Mouse (Mus musculus) liver, embryonic 14.5 days (tissue): ENCODE measurements around the gene Atg7. TPM values are rescaled to one million over a fixed set of nuclear protein-coding genes. Genes with fewer than 3 reads are reported as not detected.

Experiments
- ATAC-seq: fragments of 200-750 bp; cut with Nextera tagmentation; 2 replicates; pipeline ENCODE4 v1.8.0; 2017; ENCODE audit warnings: moderate number of reproducible peaks, mild to moderate bottlenecking, moderate library complexity; ENCODE audit not compliant: insufficient read depth
- DNase-seq, 3 experiments: peaks; one replicate each; pipeline ENCODE4 v3.0.0-alpha.2; 2012 to 2013; ENCODE audit warnings: low read depth in 3 of 3, low spot score in 3 of 3
- H3K27ac ChIP-seq: fragments of 300-500 bp; sonication (generic); 2 replicates; pipeline ENCODE4 v1.5.1; 2014; ENCODE audit warnings: moderate library complexity, mild to moderate bottlenecking, control low read depth, inconsistent platforms
- H3K27me3 ChIP-seq: fragments of 300-500 bp; sonication (generic); 2 replicates; pipeline ENCODE4 v1.6.1; 2014; ENCODE audit warnings: mild to moderate bottlenecking, low read length, moderate library complexity; ENCODE audit not compliant: control insufficient read depth, insufficient read depth
- H3K36me3 ChIP-seq: fragments of 300-500 bp; sonication (generic); replicated peaks from 2 replicates; pipeline ENCODE4 v1.6.1; 2014; ENCODE audit warnings: low read depth; ENCODE audit not compliant: control insufficient read depth, insufficient read depth
- H3K4me1 ChIP-seq, 2 experiments: fragments of 200-500 bp in 1 of 2; fragments of 300-500 bp in 1 of 2; sonication (generic) in 1 of 2; replicated peaks; 2 replicates each; pipeline ENCODE4 v1.6.1; 2012 to 2014; ENCODE audit warnings: antibody characterized with exemption in 1 of 2, inconsistent platforms in 1 of 2, low read length in 1 of 2; ENCODE audit not compliant: control insufficient read depth in 2 of 2, insufficient read depth in 2 of 2
- H3K4me2 ChIP-seq: fragments of 300-500 bp; sonication (generic); 2 replicates; pipeline ENCODE4 v1.6.1; 2014; ENCODE audit warnings: low read depth, mild to moderate bottlenecking, control low read depth, moderate library complexity
- H3K4me3 ChIP-seq, 2 experiments: fragments of 200-500 bp in 1 of 2; fragments of 300-500 bp in 1 of 2; sonication (generic) in 1 of 2; 2 replicates each; pipeline ENCODE4 v1.5.1; 2012 to 2014; ENCODE audit warnings: low read depth in 2 of 2, low read length in 2 of 2, mild to moderate bottlenecking in 2 of 2, control low read depth in 1 of 2, inconsistent platforms in 1 of 2, moderate library complexity in 1 of 2; ENCODE audit not compliant: insufficient read depth in 1 of 2
- H3K9ac ChIP-seq: fragments of 300-500 bp; sonication (generic); replicated peaks from 2 replicates; pipeline ENCODE4 v1.6.1; 2014; ENCODE audit warnings: mild to moderate bottlenecking, control low read depth, moderate library complexity
- H3K9me3 ChIP-seq: fragments of 300-500 bp; sonication (generic); 2 replicates; pipeline ENCODE4 v1.6.1; 2016; ENCODE audit warnings: low read length, mixed read lengths; ENCODE audit not compliant: control insufficient read depth
- CTCF ChIP-seq: IDR thresholded peaks from 2 replicates; pipeline ENCODE4 v1.5.1; 2016; ENCODE audit warnings: antibody characterized with exemption, low read depth, control low read depth
- EP300 ChIP-seq: IDR thresholded peaks from 2 replicates; pipeline ENCODE4 v1.6.1; 2016; ENCODE audit warnings: antibody characterized with exemption, low read depth
- WGBS: fragments of 180-500 bp; shearing (Covaris S2); extraction: QIAGEN DNeasy Blood & Tissue Kit; methylation state at CpG from one replicate; pipeline ENCODE4 v1.1.7; 2014; ENCODE audit not compliant: insufficient replicate concordance; 5-methylcytosine and 5-hydroxymethylcytosine counted together
- polyA plus RNA-seq, 2 experiments: library from polyadenylated mRNA; depleted of rRNA in 1 of 2; stranded (reverse) in 1 of 2; unstranded in 1 of 2; fragments of >200 nt; fragmentation: Nextera tagmentation in 1 of 2; extraction: Ambion mirVana in 1 of 2; gene quantifications; 2 replicates each; pipeline versions ENCODE4 v1.2.1 to v1.2.3; 2012 to 2014

Atg7 gene
- polyA plus RNA-seq, 2 experiments: 4.8 to 11.8 TPM

GRCm38 (mm10) chr6:114869501-114870076 is 226.7 kb downstream of the Atg7 start:
- Histone ChIP-seq H3K9ac (no peak overlapping the region), H3K4me1 (peaks cover 5 to 14% of the 10 kb centered on the region in 2 experiments), H3K4me2 (no peak overlapping the region), H3K27me3 (no peaks in the 10 kb centered on the region), H3K36me3 (no peaks in the 10 kb centered on the region), H3K9me3 (no peaks in the 10 kb centered on the region), H3K4me3 (no peak overlapping the region), H3K27ac (no peak overlapping the region)
- no peak for DNase-seq
- no peak for TF ChIP-seq CTCF
- no peak for TF ChIP-seq EP300
- 68% methylated on average over 6 of the region's 6 CpGs for WGBS
- ATAC-seq: no peak

- H3K4me2 ChIP-seq: no peak overlapping the region
- no peak overlapping the region for H3K4me3 ChIP-seq
- no peaks in the 10 kb centered on the region for H3K27me3 ChIP-seq
- ATAC-seq: no peak
- no peak for DNase-seq
- TF ChIP-seq CTCF (no peak), EP300 (no peak)
- no peak overlapping the region for H3K27ac ChIP-seq
- no peaks in the 10 kb centered on the region for H3K9me3 ChIP-seq
- no peaks in the 10 kb centered on the region for H3K36me3 ChIP-seq
- peaks cover 12 to 24% of the 10 kb centered on the region in 2 experiments for H3K4me1 ChIP-seq
- no peak overlapping the region for H3K9ac ChIP-seq
- WGBS: 77% methylated on average over 14 of the region's 14 CpGs
Observed at GRCm38 (mm10) chr6:114871010-114871660, 228.2 kb downstream of the Atg7 start.

GRCm38 (mm10) chr6:114873808-114874137 is 230.9 kb downstream of the Atg7 start:
- ATAC-seq: no peak
- Histone ChIP-seq H3K36me3 (no peaks in the 10 kb centered on the region), H3K9ac (peak overlapping the region; percentile 65), H3K4me3 (peak overlapping the region; percentile 63 to 70; a peak in 3 of 4 replicates), H3K27ac (peak overlapping the region; percentile 64; the same call in 1 of the 2 replicates), H3K9me3 (no peaks in the 10 kb centered on the region), H3K4me1 (peaks cover 24 to 46% of the 10 kb centered on the region in 2 experiments), H3K27me3 (no peaks in the 10 kb centered on the region), H3K4me2 (peak overlapping the region; percentile 78)
- 52% methylated on average over 3 of the region's 3 CpGs for WGBS
- no peak for DNase-seq
- no peak for TF ChIP-seq EP300
- no peak for TF ChIP-seq CTCF

- H3K4me2 ChIP-seq: peak overlapping the region; percentile 78
- peak overlapping the region; percentile 65 for H3K9ac ChIP-seq
- whole genome bisulfite sequencing: 11% methylated on average over 19 of the region's 19 CpGs
- DNase-seq: no peak
- H3K27ac ChIP-seq: peak overlapping the region; percentile 64
- H3K4me3 ChIP-seq: peak overlapping the region; percentile 63 to 70
- ATAC-seq: peak; percentile 44
- H3K27me3 ChIP-seq: no peaks in the 10 kb centered on the region
- peaks cover 24 to 50% of the 10 kb centered on the region in 2 experiments for H3K4me1 ChIP-seq
- no peaks in the 10 kb centered on the region for H3K9me3 ChIP-seq
- TF ChIP-seq EP300 (no peak), CTCF (peak; percentile 39)
- H3K36me3 ChIP-seq: no peaks in the 10 kb centered on the region
Observed at GRCm38 (mm10) chr6:114874138-114874928, 231.4 kb downstream of the Atg7 start.
